Mouse (Mus musculus): Measurements from ENCODE around the gene Epb41l2. TPM values are rescaled to one million over a fixed set of nuclear protein-coding genes. Genes with fewer than 3 reads are reported as not detected.

The Epb41l2 gene
- polyA plus RNA-seq, 1 experiment from 2014 or later: 20.8 TPM

- Histone ChIP-seq H3K9me3 (ENCODE audit: control insufficient read depth, low read length) (no peaks in the 10 kb centered on the region), H3K4me3 (replicated peaks; ENCODE audit: low read length) (no peak overlapping the region), H3K4me1 (replicated peaks; ENCODE audit: control insufficient read depth, insufficient read depth, low read length) (no peaks in the 10 kb centered on the region), H3K4me2 (ENCODE audit: low read length) (no peak overlapping the region), H3K36me3 (ENCODE audit: control insufficient read depth, insufficient read depth) (no peaks in the 10 kb centered on the region), H3K27me3 (replicated peaks; ENCODE audit: control insufficient read depth, insufficient read depth, low read length) (no peaks in the 10 kb centered on the region), H3K27ac (ENCODE audit: low read length) (no peak overlapping the region), H3K9ac (replicated peaks; ENCODE audit: low read depth, low read length) (no peak overlapping the region)
- 17% methylated on average over 1 of the region's 1 CpGs for WGBS
- ATAC-seq: no peak
Observed at GRCm38 (mm10) chr10:25426058-25426457, 66.5 kb downstream of the Epb41l2 start.

DNA sequence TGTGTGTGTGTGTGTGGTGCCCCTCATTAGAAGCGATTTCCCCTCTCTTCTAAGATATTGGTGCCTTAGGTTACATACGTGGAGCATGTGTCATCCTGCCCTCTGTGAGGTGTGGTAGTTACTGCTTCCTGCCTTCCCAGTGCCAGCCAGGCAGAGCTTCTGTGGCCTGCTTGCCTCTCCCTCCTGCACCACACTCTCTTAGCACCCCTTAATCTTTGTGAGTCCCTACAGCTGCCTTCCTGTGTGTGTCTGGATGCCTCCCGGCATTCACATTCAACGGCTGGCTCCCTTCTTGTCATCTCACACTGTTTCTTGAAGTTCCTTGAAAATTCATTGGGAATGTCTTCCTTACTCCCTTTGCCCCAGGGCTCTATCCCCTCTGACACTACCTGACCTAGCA, 67.2 kb downstream of the Epb41l2 start:
- Histone ChIP-seq H3K27ac (ENCODE audit: low read length) (no peak overlapping the region), H3K4me3 (replicated peaks; ENCODE audit: low read length) (no peak overlapping the region), H3K36me3 (ENCODE audit: control insufficient read depth, insufficient read depth) (no peaks in the 10 kb centered on the region), H3K4me2 (ENCODE audit: low read length) (no peak overlapping the region), H3K27me3 (replicated peaks; ENCODE audit: control insufficient read depth, insufficient read depth, low read length) (no peaks in the 10 kb centered on the region), H3K4me1 (replicated peaks; ENCODE audit: control insufficient read depth, insufficient read depth, low read length) (no peaks in the 10 kb centered on the region), H3K9ac (replicated peaks; ENCODE audit: low read depth, low read length) (no peak overlapping the region), H3K9me3 (ENCODE audit: control insufficient read depth, low read length) (no peaks in the 10 kb centered on the region)
- WGBS: 76% methylated on average over 4 of the region's 4 CpGs
- no peak for ATAC-seq

DNA sequence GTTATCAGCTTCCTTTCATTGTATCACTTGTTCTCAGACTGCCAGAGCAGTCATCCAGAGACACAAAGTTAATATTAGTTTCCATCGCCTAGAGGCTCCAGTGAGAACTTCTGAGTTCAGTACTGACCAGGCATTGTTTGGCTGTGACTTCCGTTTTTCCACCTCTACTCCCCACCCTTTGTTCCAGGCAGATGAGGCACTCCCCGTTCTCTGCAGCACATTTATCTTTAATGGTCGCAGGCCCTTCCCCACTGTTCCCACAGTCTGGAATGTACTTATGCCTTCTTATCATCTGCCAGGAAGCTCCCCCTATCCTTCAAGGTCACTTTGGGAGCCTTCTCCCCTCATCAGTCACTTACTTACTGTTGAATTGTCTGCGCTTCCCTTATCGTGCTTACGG, 67.9 kb downstream of the Epb41l2 start:
- WGBS: 73% methylated on average over 7 of the region's 7 CpGs
- H3K9ac ChIP-seq (replicated peaks; ENCODE audit: low read depth, low read length): no peak overlapping the region
- no peak overlapping the region for H3K4me3 ChIP-seq (replicated peaks; ENCODE audit: low read length)
- no peaks in the 10 kb centered on the region for H3K36me3 ChIP-seq (ENCODE audit: control insufficient read depth, insufficient read depth)
- ATAC-seq: no peak
- no peak overlapping the region for H3K27ac ChIP-seq (ENCODE audit: low read length)
- no peak overlapping the region for H3K4me2 ChIP-seq (ENCODE audit: low read length)
- no peaks in the 10 kb centered on the region for H3K4me1 ChIP-seq (replicated peaks; ENCODE audit: control insufficient read depth, insufficient read depth, low read length)
- H3K27me3 ChIP-seq (replicated peaks; ENCODE audit: control insufficient read depth, insufficient read depth, low read length): no peaks in the 10 kb centered on the region
- H3K9me3 ChIP-seq (ENCODE audit: control insufficient read depth, low read length): no peaks in the 10 kb centered on the region

- Histone ChIP-seq H3K27me3 (replicated peaks; ENCODE audit: control insufficient read depth, insufficient read depth, low read length) (no peaks in the 10 kb centered on the region), H3K4me1 (replicated peaks; ENCODE audit: control insufficient read depth, insufficient read depth, low read length) (no peaks in the 10 kb centered on the region), H3K4me3 (replicated peaks; ENCODE audit: low read length) (no peak overlapping the region), H3K9me3 (ENCODE audit: control insufficient read depth, low read length) (no peaks in the 10 kb centered on the region), H3K4me2 (ENCODE audit: low read length) (no peak overlapping the region), H3K27ac (ENCODE audit: low read length) (no peak overlapping the region), H3K36me3 (ENCODE audit: control insufficient read depth, insufficient read depth) (no peaks in the 10 kb centered on the region), H3K9ac (replicated peaks; ENCODE audit: low read depth, low read length) (no peak overlapping the region)
- 80% methylated on average over 5 of the region's 5 CpGs for WGBS
- ATAC-seq: peak; percentile 52; the same call in 1 of the 2 replicates
Observed at GRCm38 (mm10) chr10:25428658-25429057, 69.1 kb downstream of the Epb41l2 start.

- ATAC-seq: no peak
- Histone ChIP-seq H3K4me2 (ENCODE audit: low read length) (no peak overlapping the region), H3K4me3 (replicated peaks; ENCODE audit: low read length) (no peak overlapping the region), H3K27ac (ENCODE audit: low read length) (no peak overlapping the region), H3K36me3 (ENCODE audit: control insufficient read depth, insufficient read depth) (no peaks in the 10 kb centered on the region), H3K9me3 (ENCODE audit: control insufficient read depth, low read length) (no peaks in the 10 kb centered on the region), H3K9ac (replicated peaks; ENCODE audit: low read depth, low read length) (no peak overlapping the region), H3K27me3 (replicated peaks; ENCODE audit: control insufficient read depth, insufficient read depth, low read length) (no peaks in the 10 kb centered on the region), H3K4me1 (replicated peaks; ENCODE audit: control insufficient read depth, insufficient read depth, low read length) (no peaks in the 10 kb centered on the region)
- WGBS: 94% methylated on average over 4 of the region's 4 CpGs
Observed at GRCm38 (mm10) chr10:25429346-25429745, 69.7 kb downstream of the Epb41l2 start.

- Histone ChIP-seq H3K27me3 (replicated peaks; ENCODE audit: control insufficient read depth, insufficient read depth, low read length) (no peaks in the 10 kb centered on the region), H3K4me3 (replicated peaks; ENCODE audit: low read length) (no peak overlapping the region), H3K9ac (replicated peaks; ENCODE audit: low read depth, low read length) (no peak overlapping the region), H3K9me3 (ENCODE audit: control insufficient read depth, low read length) (no peaks in the 10 kb centered on the region), H3K36me3 (ENCODE audit: control insufficient read depth, insufficient read depth) (no peaks in the 10 kb centered on the region), H3K4me1 (replicated peaks; ENCODE audit: control insufficient read depth, insufficient read depth, low read length) (no peaks in the 10 kb centered on the region), H3K4me2 (ENCODE audit: low read length) (no peak overlapping the region), H3K27ac (ENCODE audit: low read length) (no peak overlapping the region)
- ATAC-seq: no peak
- WGBS: 57% methylated on average over 6 of the region's 6 CpGs
Observed at GRCm38 (mm10) chr10:25430862-25431261, 71.3 kb downstream of the Epb41l2 start.

DNA sequence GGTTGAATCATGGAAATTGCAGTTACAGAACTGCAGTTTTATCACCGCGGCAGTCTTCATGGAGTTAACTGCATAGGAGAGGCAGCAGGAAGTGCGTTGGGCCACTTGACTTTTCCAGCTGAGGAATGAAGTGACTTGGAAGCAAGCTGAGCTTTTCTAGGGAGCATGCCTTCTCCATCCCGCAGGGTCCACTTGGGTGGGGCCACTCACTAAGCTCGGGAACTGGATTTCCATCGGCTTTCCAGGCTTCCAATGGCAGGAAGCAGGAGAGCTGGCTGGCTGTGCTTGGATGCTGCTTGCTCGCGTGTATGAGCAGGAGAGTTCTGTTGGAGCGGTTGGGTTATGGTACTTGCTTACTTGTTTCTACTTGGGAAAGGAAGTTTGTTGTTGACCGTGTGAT, 72.8 kb downstream of the Epb41l2 start:
- no peaks in the 10 kb centered on the region for H3K4me1 ChIP-seq (replicated peaks; ENCODE audit: control insufficient read depth, insufficient read depth, low read length)
- H3K4me2 ChIP-seq (ENCODE audit: low read length): no peak overlapping the region
- H3K4me3 ChIP-seq (replicated peaks; ENCODE audit: low read length): no peak overlapping the region
- H3K9ac ChIP-seq (replicated peaks; ENCODE audit: low read depth, low read length): no peak overlapping the region
- H3K36me3 ChIP-seq (ENCODE audit: control insufficient read depth, insufficient read depth): no peaks in the 10 kb centered on the region
- 69% methylated on average over 10 of the region's 10 CpGs for WGBS
- no peak for ATAC-seq
- H3K9me3 ChIP-seq (ENCODE audit: control insufficient read depth, low read length): no peaks in the 10 kb centered on the region
- no peaks in the 10 kb centered on the region for H3K27me3 ChIP-seq (replicated peaks; ENCODE audit: control insufficient read depth, insufficient read depth, low read length)
- no peak overlapping the region for H3K27ac ChIP-seq (ENCODE audit: low read length)

- Histone ChIP-seq H3K9me3 (ENCODE audit: control insufficient read depth, low read length) (no peaks in the 10 kb centered on the region), H3K4me2 (ENCODE audit: low read length) (no peak overlapping the region), H3K27me3 (replicated peaks; ENCODE audit: control insufficient read depth, insufficient read depth, low read length) (no peaks in the 10 kb centered on the region), H3K4me1 (replicated peaks; ENCODE audit: control insufficient read depth, insufficient read depth, low read length) (no peaks in the 10 kb centered on the region), H3K9ac (replicated peaks; ENCODE audit: low read depth, low read length) (no peak overlapping the region), H3K27ac (ENCODE audit: low read length) (no peak overlapping the region), H3K4me3 (replicated peaks; ENCODE audit: low read length) (no peak overlapping the region), H3K36me3 (ENCODE audit: control insufficient read depth, insufficient read depth) (no peaks in the 10 kb centered on the region)
- 74% methylated on average over 5 of the region's 5 CpGs for WGBS
- no peak for ATAC-seq
Observed at GRCm38 (mm10) chr10:25432938-25433337, 73.3 kb downstream of the Epb41l2 start.

DNA sequence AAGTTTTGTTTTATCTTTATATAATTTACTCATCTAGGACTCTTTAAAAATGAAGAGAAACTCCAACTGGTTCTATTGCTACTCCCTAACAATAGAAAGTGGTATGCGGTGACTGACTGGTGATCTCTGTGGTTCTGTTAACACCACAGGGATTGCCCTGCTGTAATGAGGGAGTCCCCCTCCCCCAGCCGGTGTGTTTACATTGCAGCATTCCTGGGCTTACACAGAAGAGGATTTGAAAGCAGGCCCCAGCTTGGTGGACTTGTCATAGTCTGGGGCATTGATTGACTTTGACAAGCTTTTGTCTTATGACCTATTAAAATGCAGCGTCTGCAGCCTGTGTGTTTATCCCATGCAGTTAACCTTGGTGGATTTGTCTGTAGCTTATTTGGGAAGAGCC, 73.9 kb downstream of the Epb41l2 start:
- H3K9ac ChIP-seq (replicated peaks; ENCODE audit: low read depth, low read length): no peak overlapping the region
- H3K36me3 ChIP-seq (ENCODE audit: control insufficient read depth, insufficient read depth): no peaks in the 10 kb centered on the region
- H3K27me3 ChIP-seq (replicated peaks; ENCODE audit: control insufficient read depth, insufficient read depth, low read length): no peaks in the 10 kb centered on the region
- no peaks in the 10 kb centered on the region for H3K4me1 ChIP-seq (replicated peaks; ENCODE audit: control insufficient read depth, insufficient read depth, low read length)
- H3K9me3 ChIP-seq (ENCODE audit: control insufficient read depth, low read length): no peaks in the 10 kb centered on the region
- H3K4me3 ChIP-seq (replicated peaks; ENCODE audit: low read length): no peak overlapping the region
- ATAC-seq: no peak
- WGBS: 9% methylated on average over 3 of the region's 3 CpGs
- no peak overlapping the region for H3K4me2 ChIP-seq (ENCODE audit: low read length)
- no peak overlapping the region for H3K27ac ChIP-seq (ENCODE audit: low read length)

DNA sequence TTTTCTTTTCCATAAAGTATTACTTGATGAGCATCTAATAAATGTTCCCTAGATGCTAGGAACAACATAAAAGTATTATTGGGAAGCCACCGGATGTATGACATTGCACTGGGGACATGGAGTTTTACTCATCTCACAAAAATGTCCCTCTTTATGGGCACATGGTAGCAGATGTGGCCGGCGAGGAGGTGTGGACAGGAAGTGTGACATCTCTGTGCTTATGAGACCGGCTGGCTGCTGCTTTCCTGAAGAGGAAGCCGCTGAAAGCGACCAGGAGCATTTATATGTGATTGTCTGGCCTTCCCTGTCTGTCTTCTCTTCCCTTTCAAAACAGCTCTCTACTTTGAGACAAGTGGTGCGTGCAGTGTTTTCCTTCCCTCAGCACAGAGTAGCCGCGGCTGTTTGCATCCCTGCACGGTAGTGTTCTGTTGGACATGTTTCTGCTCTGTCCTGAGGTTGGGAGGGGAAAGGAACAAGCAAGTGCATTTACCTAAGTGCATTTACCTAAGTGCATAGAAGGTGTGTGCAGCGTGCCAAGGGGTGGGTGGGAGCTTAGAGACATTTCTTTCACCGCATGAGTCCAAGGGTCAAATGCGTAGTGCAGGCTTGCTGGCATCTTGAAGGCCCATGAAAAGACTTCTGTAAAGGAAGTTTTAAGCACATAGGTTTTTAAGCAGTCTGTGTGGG, 74.9 kb downstream of the Epb41l2 start:
- H3K4me1 ChIP-seq (replicated peaks; ENCODE audit: control insufficient read depth, insufficient read depth, low read length): no peaks in the 10 kb centered on the region
- H3K27me3 ChIP-seq (replicated peaks; ENCODE audit: control insufficient read depth, insufficient read depth, low read length): no peaks in the 10 kb centered on the region
- WGBS: 83% methylated on average over 13 of the region's 13 CpGs
- H3K9me3 ChIP-seq (ENCODE audit: control insufficient read depth, low read length): no peaks in the 10 kb centered on the region
- no peak overlapping the region for H3K4me2 ChIP-seq (ENCODE audit: low read length)
- H3K27ac ChIP-seq (ENCODE audit: low read length): no peak overlapping the region
- H3K4me3 ChIP-seq (replicated peaks; ENCODE audit: low read length): no peak overlapping the region
- H3K36me3 ChIP-seq (ENCODE audit: control insufficient read depth, insufficient read depth): no peaks in the 10 kb centered on the region
- no peak overlapping the region for H3K9ac ChIP-seq (replicated peaks; ENCODE audit: low read depth, low read length)
- ATAC-seq: no peak

Data from forebrain, embryonic 16.5 days (tissue).